Mouse (Mus musculus): ENCODE measurements around the gene Apbb1ip.

- TF ChIP-seq EP300 (IDR thresholded peaks at IDR 0.05; ENCODE audit: low read depth) (no peak), CTCF (IDR thresholded peaks at IDR 0.05; ENCODE audit: low read depth) (no peak)
Measured at GRCm38 (mm10) chr2:22771311-22771710, 2.6 kb upstream of the Apbb1ip start.

All from heart, postnatal 0 days (tissue).